Mouse (Mus musculus) hindbrain, postnatal 0 days (tissue): Measurements from ENCODE around the gene Asb3. TPM values are rescaled to one million over a fixed set of nuclear protein-coding genes. Genes with fewer than 3 reads are reported as not detected.

Experiments used
- ATAC-seq: fragments of 200-750 bp; cut with Nextera tagmentation; 2 replicates; pipeline ENCODE4 v1.8.0; 2017; ENCODE audit warnings: mild to moderate bottlenecking, moderate TSS enrichment, moderate library complexity
- DNase-seq: peaks from one replicate; pipeline ENCODE4 v3.0.0-alpha.2; 2015; ENCODE audit warnings: low spot score
- H3K27ac ChIP-seq: fragments of 300-500 bp; sonication (generic); 2 replicates; pipeline ENCODE4 v1.5.1; 2014; ENCODE audit warnings: mild to moderate bottlenecking
- H3K27me3 ChIP-seq: fragments of 300-500 bp; sonication (generic); 2 replicates; pipeline ENCODE4 v1.6.1; 2014; ENCODE audit warnings: low read length, mixed read lengths; ENCODE audit not compliant: insufficient read depth
- H3K36me3 ChIP-seq: fragments of 300-500 bp; sonication (generic); 2 replicates; pipeline ENCODE4 v1.6.1; 2014; ENCODE audit warnings: low read length, mixed read lengths; ENCODE audit not compliant: insufficient read depth
- H3K4me1 ChIP-seq: fragments of 300-500 bp; sonication (generic); 2 replicates; pipeline ENCODE4 v1.6.1; 2014; ENCODE audit warnings: antibody characterized with exemption, low read length, mixed read lengths; ENCODE audit not compliant: insufficient read depth
- H3K4me2 ChIP-seq: fragments of 300-500 bp; sonication (generic); 2 replicates; pipeline ENCODE4 v1.6.1; 2014; ENCODE audit warnings: low read depth, mild to moderate bottlenecking, low read length, moderate library complexity, mixed read lengths
- H3K4me3 ChIP-seq: fragments of 300-500 bp; sonication (generic); 2 replicates; pipeline ENCODE4 v1.5.1; 2014; ENCODE audit warnings: low read length
- H3K9ac ChIP-seq: fragments of 300-500 bp; sonication (generic); replicated peaks from 2 replicates; pipeline ENCODE4 v1.6.1; 2014; ENCODE audit warnings: mild to moderate bottlenecking, low read length, moderate library complexity, mixed read lengths
- H3K9me3 ChIP-seq: fragments of 300-500 bp; sonication (generic); 2 replicates; pipeline ENCODE4 v1.6.1; 2016; ENCODE audit warnings: low read length, mixed read lengths
- CTCF ChIP-seq: IDR thresholded peaks from 2 replicates; pipeline ENCODE4 v1.5.1; 2016; ENCODE audit warnings: antibody characterized with exemption, control low read depth, low read depth
- WGBS: fragments of 180-500 bp; shearing (Covaris S2); extraction: QIAGEN DNeasy Blood & Tissue Kit; methylation state at CpG from one replicate; pipeline ENCODE4 v1.1.7; 2014; 5-methylcytosine and 5-hydroxymethylcytosine counted together
- polyA plus RNA-seq: library from polyadenylated mRNA; unstranded; fragments of >200 nt; fragmentation: Nextera tagmentation; extraction: Ambion mirVana; gene quantifications from 2 replicates; pipeline ENCODE4 v1.2.1, GENCODE M21; 2015
- total RNA-seq: library from RNA; depleted of rRNA; stranded (reverse); fragments of >200 nt; gene quantifications from 2 replicates; pipeline ENCODE4 v1.2.3, GENCODE M21; 2014

The Asb3 gene
- total and polyA plus RNA-seq, 2 experiments from 2014 or later = 14.8 to 19.8 TPM

DNA sequence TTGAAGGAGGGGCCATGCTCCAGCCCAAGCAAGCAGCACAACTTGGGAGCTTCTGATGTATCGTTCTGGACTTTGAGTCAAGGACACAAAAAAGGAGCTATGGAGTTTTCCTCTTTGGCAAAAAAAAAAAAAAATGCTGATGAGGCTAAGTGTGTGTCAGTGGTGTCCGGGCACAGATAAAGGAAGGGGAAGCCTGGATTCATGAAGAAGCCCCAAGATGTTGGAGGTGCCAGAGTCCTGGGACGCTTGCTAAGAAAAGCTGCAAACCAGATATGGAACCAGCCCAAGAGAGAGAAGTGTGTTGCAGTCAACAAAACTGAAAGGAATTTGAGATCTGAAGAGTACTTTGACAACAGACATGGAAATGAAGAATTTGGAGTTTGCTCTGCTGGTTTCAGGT is 27.1 kb downstream of the Asb3 start:
- H3K4me1 ChIP-seq = no peaks in the 10 kb centered on the region
- H3K4me2 ChIP-seq = no peak overlapping the region
- WGBS = 97% methylated on average over 3 of the region's 3 CpGs
- no peaks in the 10 kb centered on the region for H3K9me3 ChIP-seq
- no peak overlapping the region for H3K27ac ChIP-seq
- TF ChIP-seq CTCF = no peak
- H3K9ac ChIP-seq = no peak overlapping the region
- H3K4me3 ChIP-seq = no peak overlapping the region
- no peak for ATAC-seq
- H3K27me3 ChIP-seq = no peaks in the 10 kb centered on the region
- H3K36me3 ChIP-seq = no peaks in the 10 kb centered on the region
- no peak for DNase-seq

DNA sequence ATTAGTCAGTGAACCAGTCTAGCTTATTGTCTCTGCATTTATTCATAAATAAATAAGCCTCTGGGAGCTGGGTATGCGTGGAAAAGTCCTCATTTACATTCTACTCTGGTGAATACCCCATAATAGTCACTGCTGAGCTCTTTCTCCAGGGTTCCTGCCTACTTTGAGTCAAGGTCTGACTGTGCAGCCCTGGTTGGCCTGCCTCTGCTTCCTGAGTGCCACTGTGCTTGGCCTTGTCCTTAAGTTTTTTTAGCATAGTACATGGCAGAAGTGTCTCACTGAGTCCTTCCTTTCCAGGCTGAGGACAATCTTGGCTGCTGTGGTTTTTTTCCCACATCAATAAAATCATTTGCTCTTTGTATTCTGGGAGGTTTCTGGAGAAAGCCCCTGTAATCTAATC is 35.4 kb downstream of the Asb3 start:
- H3K4me2 ChIP-seq = no peak overlapping the region
- H3K36me3 ChIP-seq = no peaks in the 10 kb centered on the region
- H3K4me1 ChIP-seq = no peaks in the 10 kb centered on the region
- H3K27ac ChIP-seq = no peak overlapping the region
- 63% methylated on average over 1 of the region's 1 CpGs for WGBS
- H3K4me3 ChIP-seq = no peak overlapping the region
- H3K27me3 ChIP-seq = no peaks in the 10 kb centered on the region
- no peak for TF ChIP-seq CTCF
- H3K9me3 ChIP-seq = no peaks in the 10 kb centered on the region
- H3K9ac ChIP-seq = no peak overlapping the region
- ATAC-seq = no peak
- DNase-seq = no peak

DNA sequence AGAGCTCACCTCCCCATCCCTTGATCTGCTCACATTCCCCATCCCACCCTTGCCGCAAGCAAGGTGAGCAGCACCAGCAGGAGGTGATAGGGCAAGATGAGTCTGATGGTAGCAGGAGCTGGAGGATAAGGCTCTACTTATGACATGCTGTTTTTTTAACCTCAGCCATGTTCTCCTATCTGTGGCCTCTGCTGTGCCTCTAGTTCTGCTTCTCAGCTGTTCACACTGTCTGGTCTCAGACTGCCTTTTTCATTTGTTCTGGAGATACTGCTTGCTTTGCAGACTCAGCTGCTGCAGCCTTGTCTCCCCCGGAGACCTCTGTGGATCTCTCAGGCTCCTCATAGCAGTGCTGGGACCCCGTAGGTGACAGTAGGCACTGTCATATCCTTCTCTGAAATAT is 38.1 kb downstream of the Asb3 start:
- peaks cover 6% of the 10 kb centered on the region; the same call in 1 of the 2 replicates for H3K36me3 ChIP-seq
- ATAC-seq (no peak), DNase-seq (no peak)
- H3K4me3 ChIP-seq = no peak overlapping the region
- no peaks in the 10 kb centered on the region for H3K27me3 ChIP-seq
- H3K9me3 ChIP-seq = no peaks in the 10 kb centered on the region
- no peak for TF ChIP-seq CTCF
- H3K4me2 ChIP-seq = no peak overlapping the region
- no peaks in the 10 kb centered on the region for H3K4me1 ChIP-seq
- H3K27ac ChIP-seq = no peak overlapping the region
- 96% methylated on average over 3 of the region's 3 CpGs for WGBS
- H3K9ac ChIP-seq = no peak overlapping the region

DNA sequence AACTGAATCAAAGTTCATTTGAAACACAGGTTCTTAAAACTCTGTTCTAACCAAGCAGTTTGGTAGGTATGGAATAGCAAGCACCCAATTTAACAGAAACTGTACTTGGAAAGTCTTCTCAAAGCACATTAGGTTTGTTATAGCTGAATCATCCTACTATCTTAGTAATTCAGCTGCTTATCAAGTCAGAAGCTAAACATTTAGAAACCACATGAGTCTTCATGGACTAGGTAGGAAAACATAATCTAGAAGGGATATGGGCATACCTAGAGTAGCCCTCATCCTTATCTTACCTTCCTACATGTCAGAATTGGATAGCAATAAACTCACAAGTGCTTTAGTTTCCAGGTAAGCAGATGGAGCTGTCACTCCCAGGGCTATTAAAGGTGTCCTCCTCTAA is 42.9 kb downstream of the Asb3 start:
- H3K36me3 ChIP-seq = peaks cover 7% of the 10 kb centered on the region; the same call in 1 of the 2 replicates
- H3K4me1 ChIP-seq = no peaks in the 10 kb centered on the region
- no peak overlapping the region for H3K9ac ChIP-seq

DNA sequence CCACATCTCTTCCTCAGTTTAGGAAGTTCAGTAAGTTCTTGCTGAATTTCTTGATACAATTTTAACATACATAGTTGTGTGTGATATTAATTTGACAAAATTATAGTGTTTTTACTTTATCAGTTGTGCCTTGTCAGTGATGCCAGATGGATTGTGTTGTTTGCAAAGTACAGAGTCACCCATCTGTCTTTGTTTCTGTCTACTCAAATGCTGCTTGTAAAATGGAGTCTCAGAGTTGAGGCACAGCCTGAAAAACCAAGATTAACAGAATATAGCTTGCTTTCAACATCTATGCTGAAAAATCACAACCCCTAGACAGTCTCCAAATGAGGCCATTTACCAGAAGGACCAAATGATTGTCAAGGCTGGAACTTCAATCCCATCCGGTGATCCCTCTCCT is 43.3 kb downstream of the Asb3 start:
- Histone ChIP-seq H3K9ac (no peak overlapping the region), H3K36me3 (peaks cover 7% of the 10 kb centered on the region; the same call in 1 of the 2 replicates), H3K4me1 (no peaks in the 10 kb centered on the region), H3K9me3 (no peaks in the 10 kb centered on the region), H3K27ac (no peak overlapping the region), H3K4me3 (no peak overlapping the region), H3K4me2 (no peak overlapping the region), H3K27me3 (no peaks in the 10 kb centered on the region)
- TF ChIP-seq CTCF = no peak
- no peak for ATAC-seq
- DNase-seq = no peak
- WGBS = 94% methylated on average over 1 of the region's 1 CpGs

More for the DNA sequence above, 42.9 kb downstream of the Asb3 start:
- H3K27ac ChIP-seq = no peak overlapping the region
- ATAC-seq = no peak
- no peaks in the 10 kb centered on the region for H3K27me3 ChIP-seq
- no peaks in the 10 kb centered on the region for H3K9me3 ChIP-seq
- H3K4me2 ChIP-seq = no peak overlapping the region
- no peak for DNase-seq
- TF ChIP-seq CTCF = no peak
- no peak overlapping the region for H3K4me3 ChIP-seq

DNA sequence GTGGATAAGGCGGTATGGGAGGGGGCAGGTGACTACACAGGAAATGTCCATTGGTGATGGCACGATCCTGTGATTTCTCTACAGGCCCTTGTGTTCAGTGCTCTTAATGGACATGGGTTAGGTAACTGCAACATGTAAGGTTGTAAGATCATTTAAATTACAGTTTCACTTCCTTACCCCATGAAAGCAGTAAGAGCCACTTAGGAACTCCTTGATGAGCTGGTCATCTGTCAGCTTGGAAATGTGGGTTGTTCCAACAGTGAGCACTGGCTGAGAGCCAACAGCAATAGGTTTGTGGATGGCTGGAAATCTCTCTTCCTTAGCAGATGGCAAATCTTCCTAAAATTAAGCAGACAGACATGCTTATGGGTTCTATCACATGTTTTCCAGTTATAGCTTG is 58.3 kb downstream of the Asb3 start:
- Histone ChIP-seq H3K36me3 (peaks cover 41% of the 10 kb centered on the region), H3K27ac (no peak overlapping the region), H3K4me3 (no peak overlapping the region), H3K4me2 (no peak overlapping the region), H3K9ac (no peak overlapping the region), H3K4me1 (no peaks in the 10 kb centered on the region), H3K27me3 (no peaks in the 10 kb centered on the region), H3K9me3 (no peaks in the 10 kb centered on the region)
- ATAC-seq = no peak
- 98% methylated on average over 2 of the region's 2 CpGs for WGBS
- TF ChIP-seq CTCF = no peak
- peak; percentile 31 for DNase-seq

DNA sequence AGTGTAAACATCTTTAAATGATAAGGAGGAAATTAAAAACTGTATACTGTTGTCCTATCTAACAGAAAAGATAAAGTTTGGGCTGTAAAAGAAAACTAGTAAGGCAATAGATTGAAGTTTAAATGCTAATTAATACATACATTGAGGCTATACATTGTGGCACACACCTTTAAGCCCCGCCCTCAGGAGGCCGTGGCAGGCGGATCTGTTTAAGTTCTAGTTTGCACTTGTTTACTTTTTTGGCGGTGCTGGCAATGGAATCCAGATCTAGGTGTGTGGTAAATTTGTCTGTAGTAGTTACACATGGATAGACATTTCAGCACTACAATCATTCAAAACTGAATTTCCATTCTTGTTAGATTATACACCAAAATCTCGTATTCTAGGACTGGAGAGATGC is 67.6 kb downstream of the Asb3 start:
- TF ChIP-seq CTCF = no peak
- H3K9me3 ChIP-seq = peaks cover 3% of the 10 kb centered on the region; the same call in 1 of the 2 replicates
- WGBS = 74% methylated on average over 5 of the region's 5 CpGs
- peak overlapping the region; percentile 66 for H3K4me2 ChIP-seq
- H3K27ac ChIP-seq = no peak overlapping the region
- H3K4me1 ChIP-seq = 0 out of 2 replicates have a peak, but pooled peaks cover 5% of the 10 kb centered on the region
- H3K4me3 ChIP-seq = peak overlapping the region; percentile 69
- DNase-seq = no peak
- no peaks in the 10 kb centered on the region for H3K27me3 ChIP-seq
- no peak for ATAC-seq
- H3K36me3 ChIP-seq = peaks cover 8% of the 10 kb centered on the region
- H3K9ac ChIP-seq = peak overlapping the region; percentile 70
